Mouse (Mus musculus) frontal cortex, postnatal 14 days (tissue): Measurements from ENCODE around the gene Amn.

ENCODE experiments used
- DNase-seq, 2 experiments: peaks; one replicate each; pipeline ENCODE4 v3.0.0; 2022; ENCODE audit warnings: low spot score in 2 of 2

Amn gene

DNA sequence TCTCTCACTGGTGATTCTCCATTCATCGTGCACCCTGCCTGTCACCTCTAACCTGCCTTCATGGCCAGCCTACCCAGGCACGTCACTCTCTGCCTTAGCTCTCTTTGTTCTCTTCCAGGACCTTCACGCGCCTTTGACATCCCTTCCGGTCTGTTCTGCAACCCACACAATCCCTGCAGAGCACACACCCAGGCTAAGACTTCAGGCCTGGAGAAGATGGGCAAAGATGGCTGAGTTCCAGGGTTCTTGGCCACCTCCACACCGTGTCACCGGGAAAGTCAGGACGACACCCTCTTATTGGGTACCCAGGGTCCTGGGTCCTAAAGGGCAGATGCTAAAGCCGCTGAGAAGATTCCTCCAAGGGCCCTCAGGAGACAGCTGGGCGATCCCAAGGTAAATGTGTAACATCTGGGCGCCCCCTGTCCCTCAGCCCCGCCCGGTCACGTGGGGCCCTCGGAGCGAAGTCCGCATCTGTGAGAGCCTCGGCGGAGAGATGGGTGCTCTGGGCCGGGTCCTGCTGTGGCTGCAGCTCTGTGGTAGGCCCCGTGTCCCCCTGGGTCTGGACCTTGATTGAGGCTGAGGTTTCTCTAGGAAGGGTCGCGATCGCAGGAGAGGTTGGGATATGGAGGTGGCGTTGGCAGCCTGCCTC is at the start of gene Amn:
Gene Amn (plus strand): TSS at position 467 of the 649 bp plus-strand sequence.
- DNase-seq, result no peak

DNA sequence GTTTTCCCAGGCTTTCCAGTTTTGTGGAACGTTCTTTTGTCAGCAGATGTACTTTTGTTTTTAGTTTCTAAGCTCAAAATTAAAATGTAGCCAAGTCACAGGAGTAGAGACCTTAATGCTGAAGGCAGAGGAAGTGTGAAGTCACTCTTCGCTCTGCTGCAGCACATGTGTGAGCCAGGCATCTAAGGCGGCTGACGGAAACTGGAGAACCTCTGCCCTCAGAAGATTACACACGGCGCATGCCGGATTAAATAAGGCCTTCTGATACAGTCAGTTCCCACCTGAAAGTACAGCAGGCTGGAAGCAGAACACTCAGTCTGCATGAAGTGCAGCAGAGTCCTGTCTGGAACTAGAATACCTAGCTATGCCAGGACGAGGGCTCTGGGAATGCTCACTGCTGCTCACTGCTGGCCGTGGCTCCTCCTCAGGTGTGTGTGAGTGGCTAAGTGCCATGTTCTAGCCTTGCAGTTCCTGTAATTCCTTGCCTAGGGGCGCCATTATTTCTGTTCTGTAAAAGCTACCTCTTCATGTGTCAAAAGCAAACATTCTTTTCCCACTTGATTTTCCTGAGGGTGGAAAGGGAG is 45.6 kb upstream of the Amn start:
- no peak for DNase-seq

DNA sequence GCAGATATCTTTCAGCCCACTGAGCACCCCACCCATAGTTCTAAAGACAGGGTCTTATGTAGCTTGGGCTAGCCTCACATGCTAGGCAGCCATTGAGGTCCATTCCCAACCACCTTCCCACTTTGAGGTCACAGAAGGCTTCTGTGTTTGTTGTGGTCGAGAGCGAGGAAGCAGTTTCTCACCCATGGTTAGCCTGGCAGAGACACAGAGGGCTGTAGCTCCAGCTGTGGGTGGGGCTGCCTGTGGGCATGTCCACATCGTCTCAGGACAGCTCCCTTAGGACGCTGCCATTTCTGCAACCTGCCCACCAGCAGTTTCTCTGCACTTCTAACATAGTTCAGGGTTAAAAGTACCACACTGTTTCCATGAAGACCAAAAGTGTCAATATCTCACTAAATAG is 43.5 kb upstream of the Amn start:
- no peak for DNase-seq

DNA sequence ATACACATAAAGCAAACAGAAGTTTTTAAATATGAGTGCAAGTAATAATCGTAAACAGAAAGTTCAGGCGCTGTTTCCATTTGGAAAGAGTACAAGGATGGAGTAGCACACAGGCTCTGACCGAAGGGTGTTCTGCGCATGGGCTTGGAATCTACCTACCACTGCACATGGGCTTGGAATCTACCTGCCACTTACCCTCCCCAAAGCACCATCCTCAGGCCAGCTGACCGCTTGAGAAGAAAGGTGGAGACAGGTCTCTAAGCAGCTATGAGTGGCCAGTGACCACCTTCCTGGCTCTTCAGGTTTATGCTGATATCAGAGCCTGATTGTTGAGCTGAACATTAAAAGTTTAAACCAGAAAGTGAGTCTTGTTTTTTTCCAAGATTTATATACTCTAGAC is 42.4 kb upstream of the Amn start:
- no peak for DNase-seq

DNA sequence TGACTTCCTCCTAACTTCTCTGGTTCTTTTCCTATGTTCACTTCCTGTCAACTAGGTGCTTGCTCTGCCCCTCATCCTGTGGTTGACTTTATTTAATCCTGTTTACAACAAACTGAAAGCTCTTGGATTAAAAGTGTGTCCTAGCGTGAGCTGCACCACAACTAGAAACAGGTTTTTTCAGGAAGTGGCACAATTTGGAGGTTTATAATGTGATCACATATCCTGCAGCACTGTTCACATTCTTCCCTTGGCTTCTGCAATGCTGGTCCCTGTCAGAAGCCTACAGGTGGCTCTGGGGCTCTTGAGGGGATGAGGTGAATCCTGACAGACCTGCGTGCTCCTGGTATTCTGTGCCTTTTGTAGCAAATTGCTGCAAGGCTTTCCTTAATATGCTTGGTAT is 40.1 kb upstream of the Amn start:
- no peak for DNase-seq

DNA sequence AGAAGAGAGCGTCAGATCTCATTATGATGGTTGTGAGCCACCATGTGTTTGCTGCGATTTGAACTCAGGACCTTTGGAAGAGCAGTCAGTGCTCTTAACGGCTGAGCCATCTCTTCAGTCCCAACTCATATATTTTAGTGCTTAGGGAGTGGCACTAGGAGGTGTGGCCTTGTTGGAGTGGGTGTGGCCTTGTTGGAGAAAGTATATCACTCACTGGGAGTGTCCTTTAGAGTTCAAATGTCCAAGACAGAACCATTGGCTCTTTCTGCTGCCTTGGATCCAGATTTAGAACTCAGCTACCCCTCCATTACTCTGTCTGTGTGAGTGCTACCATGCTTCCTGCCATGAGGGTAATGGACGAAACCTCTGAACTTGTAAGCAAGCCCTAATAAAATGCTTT is 37.1 kb upstream of the Amn start:
- DNase-seq, result no peak

DNA sequence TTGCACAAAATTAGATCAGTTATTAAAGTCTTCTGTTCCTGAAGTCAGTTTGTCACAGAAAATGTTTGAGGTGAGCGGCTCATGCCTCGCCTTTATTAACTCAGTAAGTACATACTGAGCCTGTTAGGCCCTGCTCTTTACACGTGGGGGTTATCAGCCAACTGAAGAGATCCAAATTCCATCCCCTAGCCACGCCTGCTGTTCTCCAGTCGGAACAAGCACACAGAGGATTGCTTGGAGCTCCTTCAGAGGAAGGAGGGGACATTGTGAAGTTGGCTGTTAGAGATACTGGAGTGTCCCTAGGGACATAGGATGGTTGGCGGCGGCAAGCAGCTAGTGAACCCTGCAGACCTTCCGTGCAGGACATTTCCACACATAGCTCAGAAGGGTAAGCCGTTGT is 36.5 kb upstream of the Amn start:
- no peak for DNase-seq

DNA sequence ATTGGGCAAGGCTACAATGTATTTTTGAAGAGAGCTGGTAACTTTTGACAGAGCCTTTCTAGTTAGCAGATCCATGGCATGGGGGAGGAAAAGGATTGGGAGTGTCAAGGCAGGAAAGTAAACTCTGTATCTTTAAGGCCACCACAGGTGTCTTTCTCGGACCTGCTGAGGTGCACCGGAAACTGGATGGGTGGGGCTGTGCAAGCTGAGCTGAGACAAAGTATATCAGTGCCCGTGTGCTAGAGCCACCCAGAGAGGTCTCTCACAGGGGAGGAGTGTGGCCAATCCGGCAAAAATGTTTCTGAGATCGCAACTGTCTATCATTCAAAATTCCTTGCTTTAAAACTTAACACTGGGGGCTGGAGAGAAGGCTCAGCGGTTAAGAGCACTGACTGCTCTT is 35.3 kb upstream of the Amn start:
- no peak for DNase-seq

DNA sequence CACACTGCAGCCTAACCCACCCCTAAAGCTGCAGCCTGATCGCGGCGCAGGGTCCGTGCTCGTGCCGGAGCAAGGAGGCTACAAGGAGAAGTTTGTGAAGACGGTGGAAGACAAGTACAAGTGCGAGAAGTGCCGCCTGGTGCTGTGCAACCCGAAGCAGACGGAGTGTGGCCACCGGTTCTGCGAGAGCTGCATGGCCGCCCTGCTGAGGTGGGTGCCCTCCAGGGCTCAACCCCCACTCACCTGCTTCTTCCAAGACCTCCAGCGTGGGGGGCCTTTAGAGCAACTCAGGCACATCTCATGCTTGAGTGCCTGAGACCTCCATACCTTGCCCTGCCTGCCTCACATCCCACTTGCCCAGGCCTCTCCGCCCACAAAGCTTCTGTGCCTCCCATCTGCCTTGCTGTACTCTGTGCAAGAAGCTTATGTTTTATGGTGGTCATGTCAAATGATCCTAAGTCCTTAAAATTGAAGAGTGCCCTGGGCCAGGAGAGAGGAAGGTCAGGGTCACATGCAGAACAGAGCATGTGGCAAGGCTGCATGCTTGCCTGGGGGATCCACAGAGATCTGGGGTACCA is 33.2 kb upstream of the Amn start:
- no peak for DNase-seq

DNA sequence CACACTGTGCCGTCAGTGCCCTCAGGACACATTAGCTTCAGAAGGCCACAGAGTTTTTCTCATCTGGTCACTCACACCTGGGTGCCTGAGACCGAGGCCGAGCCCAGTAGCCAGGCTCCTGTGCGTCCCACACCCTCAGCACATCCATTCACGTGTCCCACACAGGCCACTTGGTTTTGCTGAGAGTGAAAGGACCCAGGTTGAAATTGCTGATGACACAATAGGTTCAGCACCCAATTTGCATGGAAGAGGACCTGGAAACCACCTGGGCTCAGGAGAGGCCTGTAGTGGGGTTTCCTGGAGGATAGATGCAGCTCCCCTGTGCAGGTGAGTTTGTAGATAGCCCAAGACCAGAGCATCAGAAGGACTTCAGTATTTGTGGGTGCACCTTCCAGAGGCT is 32.5 kb upstream of the Amn start:
- no peak for DNase-seq

DNA sequence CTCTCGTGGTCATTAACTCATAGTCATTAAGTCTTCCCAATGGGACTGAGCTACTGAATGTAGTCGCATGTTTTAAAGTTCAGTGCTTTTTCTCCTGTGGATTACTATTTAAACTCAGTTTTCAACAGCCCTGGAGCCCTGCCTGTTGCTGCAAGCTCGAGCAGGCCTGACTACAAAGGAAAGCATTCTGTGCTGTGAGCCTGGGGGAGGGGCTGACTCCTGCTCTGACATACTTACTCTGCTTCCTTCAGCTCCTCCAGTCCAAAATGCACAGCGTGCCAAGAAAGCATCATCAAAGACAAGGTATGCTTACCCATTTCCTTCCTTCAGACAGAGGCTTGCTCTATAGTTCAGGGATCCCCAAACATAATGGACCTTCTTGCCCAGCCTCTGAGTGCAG is 32.1 kb upstream of the Amn start:
- DNase-seq, result peak in 1 of 2 experiments; percentile 30

DNA sequence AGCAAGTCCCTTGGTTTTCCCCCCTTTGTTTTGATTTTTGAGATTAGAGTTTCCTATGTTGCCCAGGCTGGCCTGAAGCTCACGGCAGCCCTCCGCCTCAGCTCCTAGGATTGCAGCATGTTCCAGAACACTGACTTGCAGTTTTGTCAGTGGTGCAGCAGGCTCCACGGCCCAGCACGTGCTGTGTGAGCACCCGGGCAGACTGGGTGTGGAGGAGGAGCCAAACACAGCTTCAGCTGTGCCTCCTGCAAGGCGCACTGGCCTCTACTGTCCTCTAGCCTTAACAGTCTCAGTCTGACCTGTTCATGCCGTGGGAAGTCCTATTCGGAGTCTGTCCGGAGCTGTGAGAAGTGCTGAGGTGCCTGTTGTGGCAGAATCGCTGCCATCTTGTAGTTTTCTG is 31.0 kb upstream of the Amn start:
- DNase-seq, result no peak

DNA sequence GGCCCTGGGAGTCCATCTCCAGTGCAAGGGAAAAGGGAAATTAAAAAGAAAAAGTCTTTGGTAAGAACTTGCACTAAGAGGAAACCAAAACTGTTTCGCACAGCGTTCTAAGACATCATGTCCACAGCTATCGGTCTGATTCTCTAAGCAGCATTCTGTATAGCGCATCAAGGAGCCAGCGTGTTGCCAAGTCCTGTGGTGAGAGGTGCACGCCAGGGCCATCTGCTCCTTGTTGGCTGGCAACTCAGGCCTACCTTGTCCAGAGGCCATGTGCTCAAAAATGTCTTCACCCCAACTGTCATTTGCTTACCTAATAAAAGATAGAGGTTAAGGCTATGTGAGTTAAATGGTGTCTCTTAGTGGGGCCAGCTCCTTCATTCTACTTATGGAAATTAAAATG is 29.0 kb upstream of the Amn start:
- no peak for DNase-seq

DNA sequence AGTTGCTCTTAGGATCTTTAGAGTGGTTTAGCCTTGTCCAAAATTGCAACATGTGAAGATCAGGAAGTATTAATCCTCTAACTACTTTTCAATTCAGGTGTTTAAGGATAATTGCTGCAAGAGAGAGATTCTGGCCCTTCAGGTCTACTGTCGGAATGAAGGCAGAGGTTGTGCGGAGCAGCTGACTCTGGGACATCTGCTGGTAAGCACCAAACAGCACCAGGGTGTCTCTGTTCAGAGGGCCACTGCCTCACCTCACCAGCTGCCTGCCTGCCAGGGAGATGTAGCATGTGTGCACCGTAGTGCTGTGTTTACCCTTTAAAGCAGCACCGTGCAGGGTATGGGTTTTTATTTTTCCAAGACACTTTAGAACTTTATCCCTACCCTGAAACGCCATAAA is 28.5 kb upstream of the Amn start:
- no peak for DNase-seq

DNA sequence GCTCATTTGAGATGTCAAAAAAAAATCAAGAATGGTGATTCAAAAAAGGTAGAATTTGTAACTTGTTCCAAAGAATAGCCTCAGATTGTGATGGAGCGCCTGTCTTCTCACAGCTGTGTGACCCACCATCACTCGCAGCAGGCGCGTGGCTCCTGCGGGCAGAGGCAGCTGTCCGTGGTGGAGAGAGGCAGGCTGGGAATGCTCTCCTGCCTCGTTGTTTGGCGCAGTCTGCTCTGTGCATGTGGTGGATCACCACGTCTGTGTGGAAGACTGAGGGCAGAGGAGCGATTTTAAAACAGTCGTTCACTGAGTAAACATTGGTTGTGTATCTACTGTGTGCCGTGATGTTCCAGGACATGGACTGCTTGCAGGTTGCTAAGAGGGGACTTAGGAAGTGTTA is 27.2 kb upstream of the Amn start:
- no peak for DNase-seq

DNA sequence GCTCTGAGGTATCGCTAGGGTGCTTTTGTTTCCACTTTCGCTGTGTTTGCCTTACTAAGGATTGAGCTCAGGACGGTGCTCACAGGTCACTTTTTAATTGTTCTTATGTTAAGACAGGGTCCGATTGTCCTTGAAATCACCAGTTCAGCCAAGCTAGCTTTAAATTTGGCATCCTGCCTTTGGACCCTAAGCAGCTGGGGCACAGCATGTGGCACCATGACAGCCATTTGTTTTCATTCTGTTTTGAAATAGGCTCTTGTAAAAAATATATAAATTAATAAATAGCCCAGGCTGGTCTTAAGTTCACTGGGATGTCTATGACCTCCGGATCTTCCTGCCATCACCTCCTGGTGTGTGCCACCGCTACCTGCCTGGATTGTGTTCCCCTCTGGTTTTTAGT is 25.8 kb upstream of the Amn start:
- DNase-seq, result no peak

DNA sequence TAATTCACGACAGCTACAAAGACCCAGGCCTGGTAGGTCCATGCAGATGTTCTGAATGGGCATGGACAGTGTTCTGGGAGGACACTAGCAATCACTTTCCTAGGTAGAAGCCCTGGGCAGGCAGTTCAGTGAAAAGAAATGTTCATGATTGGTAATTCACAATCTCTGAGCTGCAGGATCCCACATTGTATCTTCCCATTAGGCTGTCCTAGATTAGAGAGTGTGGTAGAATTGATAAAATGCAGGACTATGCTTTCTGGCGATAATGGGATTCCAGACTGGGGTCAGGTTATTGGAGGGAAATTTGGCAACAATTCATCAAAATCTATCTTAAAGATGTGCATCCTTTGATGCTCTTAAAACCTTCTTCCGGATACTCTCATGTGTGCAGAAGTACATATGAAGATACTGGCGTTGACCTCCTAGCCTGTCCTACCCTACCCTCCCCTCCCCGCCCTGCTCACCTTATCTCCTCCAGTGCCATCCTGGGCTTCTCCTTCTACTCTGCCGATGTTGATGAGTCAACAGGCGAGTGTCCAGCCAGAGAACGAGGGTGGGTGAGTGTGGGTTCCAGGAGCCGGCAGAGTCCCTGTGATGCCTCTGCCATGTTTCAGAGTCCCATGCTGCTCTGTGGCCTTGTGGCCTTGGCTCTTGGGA is 24.0 kb upstream of the Amn start:
- DNase-seq, result no peak

DNA sequence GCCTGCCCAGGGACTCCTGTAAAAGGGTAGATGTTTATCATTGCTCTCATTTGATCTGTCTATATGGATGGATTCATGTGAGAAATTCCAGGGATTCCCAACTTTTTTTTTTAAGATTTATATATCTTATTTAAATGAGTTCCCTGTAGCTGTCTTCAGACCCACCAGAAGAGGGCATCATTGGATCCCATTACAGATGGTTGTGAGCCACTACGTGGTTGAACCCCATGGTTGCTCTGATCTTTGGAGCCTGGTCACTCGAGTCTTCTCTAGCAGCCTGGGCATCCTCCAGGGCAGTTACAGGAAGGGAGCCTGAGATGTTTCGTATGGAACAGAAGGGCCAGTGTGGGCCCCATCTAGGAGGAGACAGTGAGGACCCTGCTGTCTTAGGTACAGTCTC is 21.8 kb upstream of the Amn start:
- DNase-seq, result no peak

DNA sequence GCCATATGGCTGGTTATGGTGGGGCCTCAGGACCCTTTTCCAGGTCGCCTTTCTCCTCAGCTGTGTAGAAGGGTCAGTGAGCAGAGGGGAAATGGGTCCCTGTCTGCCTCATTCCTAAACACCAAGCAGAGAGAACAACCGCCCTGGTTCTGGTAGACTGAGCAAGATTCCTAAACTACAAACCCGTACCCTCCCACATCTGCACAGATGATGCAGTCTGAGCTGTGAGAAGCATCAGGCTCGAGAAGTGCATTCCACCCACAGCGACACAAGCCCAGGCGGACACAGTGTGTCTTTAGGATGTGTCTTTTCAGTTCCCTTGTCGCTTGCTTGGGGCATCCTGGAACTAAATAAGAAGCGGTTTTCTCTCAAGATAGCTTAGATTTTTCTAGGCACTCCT is 20.8 kb upstream of the Amn start:
- DNase-seq, result no peak

DNA sequence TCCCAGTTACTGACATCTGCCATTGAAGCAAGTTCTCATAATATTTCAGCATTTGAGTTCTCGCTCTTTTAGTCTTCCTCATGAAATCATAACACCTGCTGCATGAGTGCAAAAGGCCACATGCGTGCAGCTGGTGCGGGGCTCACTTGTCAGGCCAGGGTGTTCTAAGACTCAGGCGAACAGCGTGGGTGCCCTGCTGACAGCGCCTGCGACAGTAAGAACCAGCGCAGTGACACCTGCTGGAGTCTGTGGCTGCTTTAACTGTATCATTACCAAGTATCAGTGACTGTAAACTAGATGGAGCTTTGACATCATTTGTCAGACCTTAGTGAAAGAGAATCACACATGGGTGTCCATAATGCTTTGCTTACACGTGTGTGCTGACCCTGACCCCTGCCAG is 19.7 kb upstream of the Amn start:
- DNase-seq, result no peak

DNA sequence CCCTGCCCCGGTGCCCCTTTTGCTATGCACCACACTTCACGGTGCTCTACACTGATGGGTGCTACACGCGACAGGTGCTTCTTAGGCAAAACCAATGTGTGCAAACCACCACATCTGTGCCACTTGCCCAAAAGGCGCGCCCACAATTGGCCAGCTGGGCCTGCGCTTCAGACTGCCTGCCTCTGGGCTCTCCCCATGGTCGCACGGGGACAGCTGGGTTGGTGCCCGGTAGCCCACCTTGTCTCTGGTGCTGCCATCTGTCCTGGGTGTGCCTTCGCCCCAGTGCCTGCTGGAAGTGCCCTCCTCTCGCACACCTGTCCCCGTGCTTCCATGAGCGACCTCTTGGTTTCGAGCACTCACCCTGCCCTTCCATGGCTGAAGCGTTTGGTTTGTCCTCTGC is 7.2 kb upstream of the Amn start:
- no peak for DNase-seq

DNA sequence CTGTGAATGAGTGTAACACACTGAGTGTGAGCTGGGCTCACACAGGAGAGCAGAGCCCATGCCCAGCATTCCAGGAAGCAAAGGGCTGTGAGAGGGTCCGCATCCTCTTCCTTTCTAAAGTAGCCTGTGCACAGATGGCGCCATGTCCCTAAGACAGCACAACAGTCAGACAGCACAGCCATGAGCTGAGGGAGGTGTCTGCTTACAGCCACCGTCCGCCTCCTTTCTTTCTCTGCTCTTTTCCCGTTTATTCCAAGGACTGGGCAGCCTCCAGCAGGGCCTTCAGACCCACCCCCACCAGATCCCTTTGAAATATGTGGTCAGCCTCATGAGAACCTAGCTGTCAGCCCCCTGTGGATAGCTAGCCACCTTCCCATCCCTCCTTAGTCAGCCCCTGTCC is 5.7 kb upstream of the Amn start:
- DNase-seq, result no peak

DNA sequence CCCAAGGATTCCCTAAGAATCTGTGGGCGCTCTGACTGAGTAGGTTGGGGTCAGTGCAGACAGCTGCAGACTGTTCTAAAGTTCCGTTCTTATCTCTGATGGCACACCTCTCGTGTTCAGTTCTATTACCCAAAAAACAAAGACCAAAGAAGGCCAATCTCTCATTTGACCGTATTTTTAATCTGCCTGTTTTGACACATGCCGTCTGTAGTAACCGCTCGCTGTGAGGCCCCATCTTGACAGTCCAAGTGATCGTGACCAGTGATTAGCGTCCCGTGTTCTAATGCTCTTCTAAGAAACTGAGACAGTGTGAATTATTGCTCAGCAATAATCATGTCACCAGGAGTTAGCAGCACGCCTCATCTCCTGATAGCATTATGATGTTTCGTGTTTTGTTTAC is 4.3 kb upstream of the Amn start:
- DNase-seq, result no peak
